Mouse (Mus musculus) erythroblast, embryonic 14.5 days (primary cell): Measurements from ENCODE around the gene Chrm3. TPM values are rescaled to one million over a fixed set of nuclear protein-coding genes. Genes with fewer than 3 reads are reported as not detected.

Experiments
- H3K27me3 ChIP-seq: 2 replicates; pipeline ENCODE4 v1.6.1; 2012; ENCODE audit warnings: inconsistent platforms; ENCODE audit not compliant: control insufficient read depth
- H3K36me3 ChIP-seq: 2 replicates; pipeline ENCODE4 v1.6.1; 2012; ENCODE audit warnings: mild to moderate bottlenecking, inconsistent platforms; ENCODE audit not compliant: control insufficient read depth
- H3K4me1 ChIP-seq: 2 replicates; pipeline ENCODE4 v1.6.1; 2012; ENCODE audit warnings: inconsistent platforms; ENCODE audit not compliant: control insufficient read depth
- H3K4me3 ChIP-seq: replicated peaks from 2 replicates; pipeline ENCODE3; 2012; ENCODE audit warnings: moderate library complexity, mild to moderate bottlenecking, inconsistent platforms
- H3K9me3 ChIP-seq: 2 replicates; pipeline ENCODE4 v1.6.1; 2012; ENCODE audit warnings: low read length, inconsistent platforms, mixed read lengths; ENCODE audit not compliant: control insufficient read depth
- GATA1 ChIP-seq: IDR thresholded peaks from 2 replicates; pipeline ENCODE4 v1.6.1; 2012; ENCODE audit warnings: low read length, inconsistent platforms, mixed read lengths
- TAL1 ChIP-seq: IDR thresholded peaks from 3 replicates; pipeline ENCODE4 v1.6.1; 2012; ENCODE audit warnings: low read length, inconsistent platforms, mixed read lengths
- polyA plus RNA-seq: library from polyadenylated mRNA; stranded (reverse); fragments of >175 nt; gene quantifications from 2 replicates; pipeline ENCODE4 v1.2.3, GENCODE M21; 2012

Gene Chrm3
- polyA plus RNA-seq, 1 experiment, result not detected

DNA sequence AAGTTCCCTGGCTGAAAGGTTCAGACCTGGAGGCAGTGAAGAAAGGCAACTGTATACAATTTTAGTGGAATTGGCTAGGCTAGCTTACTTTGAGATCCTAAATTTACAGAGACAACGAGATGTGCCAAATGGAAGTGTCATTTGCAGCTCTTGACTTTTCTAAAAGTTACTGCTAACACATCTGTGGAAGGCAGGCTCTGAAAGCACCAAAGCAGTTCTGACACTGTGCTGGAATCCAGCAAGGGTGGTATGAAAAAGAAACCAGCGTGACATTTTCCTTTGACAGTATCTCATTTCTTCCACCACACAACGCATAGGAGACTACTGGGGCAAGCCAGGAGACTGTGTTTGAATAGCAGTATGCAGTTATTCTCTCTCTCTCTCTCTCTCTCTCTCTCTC is 120.4 kb downstream of the Chrm3 start:
- no peak overlapping the region for H3K4me3 ChIP-seq
- H3K27me3 ChIP-seq, result no peaks in the 10 kb centered on the region
- H3K36me3 ChIP-seq, result no peaks in the 10 kb centered on the region
- no peaks in the 10 kb centered on the region; the same call in 1 of the 2 replicates for H3K9me3 ChIP-seq
- no peaks in the 10 kb centered on the region for H3K4me1 ChIP-seq
- no peak for TF ChIP-seq GATA1
- no peak for TF ChIP-seq TAL1

DNA sequence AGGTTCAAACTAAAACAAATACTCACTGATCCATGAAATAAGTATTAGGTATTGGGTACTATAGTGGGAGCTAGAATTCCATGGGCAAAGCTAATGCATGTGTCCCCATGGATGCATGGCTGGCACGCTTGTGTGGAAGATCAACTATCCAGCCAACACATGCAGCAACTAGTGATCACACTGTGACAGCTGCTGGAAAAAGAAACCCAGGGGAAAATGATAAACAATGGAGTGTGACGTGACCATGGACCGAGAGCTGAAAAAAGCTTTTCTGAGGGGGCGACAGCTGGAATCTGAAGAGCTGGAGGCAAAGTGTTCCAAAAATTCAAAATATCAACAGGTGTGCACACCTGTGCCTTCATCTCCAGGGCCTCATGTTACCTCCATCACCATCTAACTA is 120.8 kb downstream of the Chrm3 start:
- H3K4me1 ChIP-seq, result no peaks in the 10 kb centered on the region
- no peaks in the 10 kb centered on the region; the same call in 1 of the 2 replicates for H3K9me3 ChIP-seq
- no peaks in the 10 kb centered on the region for H3K36me3 ChIP-seq
- no peaks in the 10 kb centered on the region for H3K27me3 ChIP-seq
- TF ChIP-seq TAL1 (no peak), GATA1 (no peak)
- no peak overlapping the region for H3K4me3 ChIP-seq

DNA sequence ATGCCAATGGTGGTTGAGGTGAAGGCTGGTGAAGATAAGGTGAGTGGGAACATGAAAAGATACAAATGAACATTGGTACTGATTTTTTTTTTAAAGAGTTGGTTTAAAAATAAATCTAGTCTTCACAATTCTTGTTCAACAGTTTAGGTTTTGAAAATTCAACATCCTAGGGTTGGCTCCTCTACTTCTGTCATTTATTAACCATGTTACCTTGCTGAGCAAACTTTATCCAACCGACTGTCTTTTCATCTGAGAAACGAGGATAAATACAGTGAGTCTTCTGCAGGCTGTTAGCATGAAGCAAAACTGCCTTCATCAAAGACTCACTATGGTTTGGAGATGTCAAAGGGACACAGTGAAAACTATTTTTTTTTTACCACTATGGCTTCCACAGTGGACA is 123.0 kb downstream of the Chrm3 start:
- Histone ChIP-seq H3K27me3 (no peaks in the 10 kb centered on the region), H3K4me1 (no peaks in the 10 kb centered on the region), H3K4me3 (no peak overlapping the region), H3K36me3 (no peaks in the 10 kb centered on the region), H3K9me3 (no peaks in the 10 kb centered on the region; the same call in 1 of the 2 replicates)
- TF ChIP-seq TAL1, result no peak
- TF ChIP-seq GATA1, result no peak

DNA sequence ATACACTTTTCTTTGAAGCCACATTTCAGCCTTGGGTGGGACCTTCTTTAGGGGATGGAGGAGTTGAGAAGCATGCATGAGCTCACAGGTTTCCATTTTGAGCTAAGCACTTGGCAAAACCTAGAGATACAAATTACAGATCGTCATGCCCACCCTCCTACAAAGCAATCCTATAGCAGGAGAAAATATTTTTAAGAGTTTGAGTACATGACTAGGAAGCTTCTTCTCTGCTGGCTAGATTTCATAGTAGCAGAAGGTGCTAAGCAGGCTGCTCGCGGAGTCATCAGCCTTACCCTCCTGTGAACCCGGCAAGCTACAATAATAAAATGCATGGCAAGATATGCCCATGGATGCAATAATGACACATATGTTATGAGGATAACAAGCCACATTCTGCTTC is 124.4 kb downstream of the Chrm3 start:
- H3K4me1 ChIP-seq, result no peaks in the 10 kb centered on the region
- no peaks in the 10 kb centered on the region for H3K36me3 ChIP-seq
- TF ChIP-seq GATA1 (no peak), TAL1 (no peak)
- no peak overlapping the region for H3K4me3 ChIP-seq
- no peaks in the 10 kb centered on the region for H3K27me3 ChIP-seq
- H3K9me3 ChIP-seq, result no peaks in the 10 kb centered on the region; the same call in 1 of the 2 replicates

DNA sequence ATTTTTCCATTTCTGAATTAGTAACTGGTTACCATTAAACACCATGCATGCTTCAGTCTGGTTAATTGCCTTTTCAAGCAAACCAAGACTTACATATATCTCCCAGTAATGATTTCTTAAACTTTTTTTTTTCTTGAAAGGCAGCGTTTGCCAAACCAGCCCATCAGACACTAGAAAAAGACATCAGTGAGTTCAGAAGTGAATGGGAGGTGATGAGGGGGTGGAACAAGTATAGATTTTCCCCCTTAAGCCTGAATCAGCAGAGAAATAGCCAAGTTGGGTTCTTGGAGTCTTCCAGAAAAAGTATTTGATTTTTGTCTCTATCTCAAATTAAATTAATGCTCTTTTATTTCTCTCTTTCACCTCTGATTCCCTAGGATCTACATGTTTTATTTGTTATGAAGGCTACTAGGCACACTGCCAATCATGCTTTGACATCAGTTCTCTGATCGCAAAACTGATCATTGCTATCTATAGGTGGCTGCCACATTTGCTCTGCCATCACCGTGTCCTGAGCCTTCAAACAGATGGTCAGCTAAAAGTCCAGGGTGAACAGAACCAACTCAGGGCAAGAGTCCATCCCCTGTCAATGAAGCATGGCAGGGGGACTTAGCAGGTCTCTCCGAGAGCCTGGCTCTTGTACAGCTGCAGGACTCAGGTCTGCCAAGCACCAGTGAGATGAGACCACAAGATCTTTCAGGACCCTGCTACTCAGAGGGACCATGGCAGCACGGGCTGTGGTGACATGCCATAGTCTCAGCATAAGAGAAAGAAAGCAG is 125.1 kb downstream of the Chrm3 start:
- no peak overlapping the region for H3K4me3 ChIP-seq
- H3K27me3 ChIP-seq, result no peaks in the 10 kb centered on the region
- no peaks in the 10 kb centered on the region for H3K36me3 ChIP-seq
- H3K9me3 ChIP-seq, result no peaks in the 10 kb centered on the region; the same call in 1 of the 2 replicates
- H3K4me1 ChIP-seq, result no peaks in the 10 kb centered on the region
- TF ChIP-seq TAL1, result no peak
- TF ChIP-seq GATA1, result no peak

DNA sequence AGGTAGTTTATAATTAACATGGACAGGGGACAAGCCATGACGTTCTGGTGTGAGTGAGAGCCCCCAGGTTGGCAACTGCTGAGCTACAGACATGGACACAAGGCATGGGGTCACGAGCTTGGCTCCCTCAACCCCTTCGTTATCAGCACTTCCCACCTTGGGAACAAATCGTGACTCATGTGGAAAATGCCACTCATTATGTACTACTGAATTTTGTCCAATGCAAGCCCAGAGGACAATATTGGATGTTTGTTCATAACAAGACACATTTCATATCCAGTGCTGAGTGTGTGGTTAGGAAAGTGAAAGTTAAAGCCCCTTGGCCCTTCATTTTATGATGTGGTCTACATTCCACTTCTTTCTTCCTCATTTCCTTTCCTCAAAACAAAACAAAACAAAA is 140.2 kb downstream of the Chrm3 start:
- no peaks in the 10 kb centered on the region for H3K36me3 ChIP-seq
- H3K27me3 ChIP-seq, result no peaks in the 10 kb centered on the region
- no peak overlapping the region for H3K4me3 ChIP-seq
- TF ChIP-seq TAL1 (no peak), GATA1 (no peak)
- H3K9me3 ChIP-seq, result no peaks in the 10 kb centered on the region
- no peaks in the 10 kb centered on the region for H3K4me1 ChIP-seq

DNA sequence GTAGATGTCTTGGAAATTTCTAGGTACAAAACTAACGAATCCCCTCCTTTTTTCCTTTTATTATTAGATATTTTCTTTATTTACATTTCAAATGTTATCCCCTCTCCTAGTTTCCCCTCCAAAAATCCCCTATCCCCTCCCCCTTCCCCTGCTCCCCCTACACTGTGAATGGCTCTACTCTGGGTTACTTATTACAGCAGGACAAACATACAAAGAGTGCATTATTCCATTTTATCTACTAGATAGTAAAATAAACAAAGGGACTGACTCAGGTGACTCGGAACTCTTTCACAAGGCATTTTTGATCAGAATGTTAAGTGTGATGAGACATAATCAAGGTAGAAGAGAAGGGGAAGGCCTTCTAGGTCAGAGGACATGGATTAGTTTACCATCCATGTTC is 148.5 kb downstream of the Chrm3 start:
- no peak overlapping the region for H3K4me3 ChIP-seq
- TF ChIP-seq TAL1 (no peak), GATA1 (no peak)
- H3K9me3 ChIP-seq, result no peaks in the 10 kb centered on the region
- no peaks in the 10 kb centered on the region for H3K27me3 ChIP-seq
- H3K4me1 ChIP-seq, result no peaks in the 10 kb centered on the region
- no peaks in the 10 kb centered on the region for H3K36me3 ChIP-seq

DNA sequence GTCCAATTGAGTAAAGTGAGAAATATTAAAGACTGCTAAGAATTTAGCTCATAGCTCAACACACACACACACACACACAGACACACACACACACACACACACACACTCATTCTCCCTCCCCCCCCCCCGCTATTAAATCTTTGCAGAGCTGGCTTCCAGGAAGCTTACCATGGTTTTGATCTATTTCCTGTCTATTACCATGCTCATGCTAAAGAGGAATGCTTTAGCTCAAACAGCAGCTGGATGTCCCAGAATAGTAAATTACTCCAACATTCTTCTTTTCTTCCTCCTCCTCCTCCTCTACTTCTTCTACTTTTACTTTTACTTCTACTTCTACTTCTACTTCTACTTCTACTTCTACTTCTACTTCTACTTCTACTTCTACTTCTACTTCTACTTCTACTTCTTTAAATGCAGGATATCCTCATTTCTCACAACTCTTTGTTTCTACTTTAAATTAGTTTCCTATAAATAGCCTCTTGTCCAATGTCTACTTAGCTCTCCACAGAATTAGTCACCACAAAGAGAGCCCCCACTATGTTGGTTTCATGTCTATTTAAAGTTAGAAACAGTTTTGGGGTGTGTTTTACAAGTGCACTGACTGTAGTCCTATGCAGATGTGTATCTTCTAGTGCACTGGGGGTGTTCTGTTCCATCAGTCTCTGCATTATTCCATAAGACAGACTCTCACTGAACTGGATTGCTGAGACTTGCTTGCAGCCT is 150.0 kb downstream of the Chrm3 start:
- no peaks in the 10 kb centered on the region for H3K9me3 ChIP-seq
- no peaks in the 10 kb centered on the region for H3K36me3 ChIP-seq
- H3K27me3 ChIP-seq, result no peaks in the 10 kb centered on the region
- no peak overlapping the region for H3K4me3 ChIP-seq
- no peaks in the 10 kb centered on the region for H3K4me1 ChIP-seq
- no peak for TF ChIP-seq GATA1
- no peak for TF ChIP-seq TAL1

DNA sequence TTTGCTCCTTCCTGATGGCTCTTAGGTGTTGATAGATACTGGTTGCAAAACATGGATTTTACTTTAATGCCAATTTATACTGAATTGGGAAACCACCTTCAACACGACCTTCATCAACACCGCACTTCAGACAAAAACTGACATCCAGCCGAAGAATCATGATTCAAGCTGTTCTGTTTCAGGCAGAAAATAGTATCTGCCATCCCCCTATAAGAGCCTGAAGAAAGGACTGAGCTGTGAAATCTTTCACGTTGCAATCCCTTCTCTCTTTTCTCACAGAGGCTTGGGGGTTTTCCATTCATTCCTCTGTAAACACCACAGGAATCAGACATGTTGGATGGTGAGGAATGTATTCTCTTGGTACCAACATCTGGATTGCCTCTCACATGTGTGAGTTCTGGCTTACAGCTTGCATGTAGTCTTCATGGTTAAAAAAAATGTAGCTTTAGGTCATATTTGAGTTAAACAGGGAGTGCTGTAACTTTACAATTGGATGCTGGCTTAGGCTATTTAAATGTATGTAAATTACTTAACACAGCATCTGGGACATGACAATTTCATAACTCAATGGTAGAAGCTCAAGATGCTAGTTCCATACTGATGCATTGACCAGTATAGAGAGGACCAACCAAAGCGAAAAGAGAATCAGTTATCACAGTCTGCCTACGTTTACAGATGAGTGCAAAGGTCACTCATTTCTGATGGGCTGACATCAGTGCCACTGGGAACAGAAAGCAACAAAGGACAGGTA is 161.3 kb downstream of the Chrm3 start:
- H3K27me3 ChIP-seq, result no peaks in the 10 kb centered on the region
- H3K36me3 ChIP-seq, result no peaks in the 10 kb centered on the region
- no peak overlapping the region for H3K4me3 ChIP-seq
- no peak for TF ChIP-seq TAL1
- no peak for TF ChIP-seq GATA1
- H3K9me3 ChIP-seq, result no peaks in the 10 kb centered on the region
- no peaks in the 10 kb centered on the region for H3K4me1 ChIP-seq
